Mouse (Mus musculus) c-Kit-positive CD71-positive TER-119-negative erythroid progenitor cells, embryonic 14.5 days (primary cell): Measurements from ENCODE around the gene Six5.
A peak's percentile ranks its signal among the peaks of the same experiment; 100 is the strongest.
"Not testable (repeated sequence)": the region's sequence is repeated elsewhere in the genome, so short reads cannot be mapped to it uniquely, and the experiment has no call there.

ENCODE experiments used
- DNase-seq: peaks from one replicate; pipeline ENCODE4 v3.0.0-alpha.2; 2013; ENCODE audit warnings: low read depth

Six5 gene

DNA sequence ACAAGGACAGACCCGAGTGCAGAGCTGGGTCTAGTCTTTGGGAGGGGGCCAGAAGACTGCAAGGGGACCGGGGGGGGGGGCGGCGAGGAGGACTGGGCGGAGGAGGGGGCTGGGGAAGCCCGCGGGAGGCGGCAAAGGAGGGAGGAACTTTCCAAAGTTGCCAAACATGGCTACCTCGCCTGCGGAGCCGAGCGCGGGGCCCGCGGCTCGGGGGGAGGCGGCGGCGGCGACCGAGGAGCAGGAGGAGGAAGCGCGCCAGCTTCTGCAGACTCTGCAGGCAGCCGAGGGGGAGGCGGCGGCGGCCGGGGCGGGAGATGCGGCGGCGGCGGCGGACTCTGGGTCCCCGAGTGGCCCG, at the start of gene Six5:
Six5 (plus strand) TSS at position 124 of the 355 bp plus-strand sequence.
- DNase-seq: no peak

DNA sequence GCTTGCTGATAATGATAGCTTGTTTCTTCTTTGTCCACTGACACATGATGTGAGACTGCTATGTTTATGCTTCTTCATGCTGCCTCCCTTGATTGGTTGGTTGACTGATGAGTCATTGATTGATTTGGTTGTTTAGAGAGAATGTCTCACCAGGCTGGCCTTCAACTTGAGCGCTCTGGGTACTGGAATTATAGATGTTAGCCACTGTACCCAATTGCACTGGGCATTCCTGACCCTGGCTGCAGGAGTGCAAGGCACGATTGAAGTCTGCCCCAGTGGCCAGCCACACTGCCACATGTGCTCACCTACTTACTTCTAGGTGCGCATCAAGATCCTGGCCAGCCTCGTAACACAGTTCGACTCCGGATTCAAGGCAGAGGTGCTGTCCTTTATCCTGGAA, 49.8 kb upstream of the Six5 start:
- DNase-seq: no peak

DNA sequence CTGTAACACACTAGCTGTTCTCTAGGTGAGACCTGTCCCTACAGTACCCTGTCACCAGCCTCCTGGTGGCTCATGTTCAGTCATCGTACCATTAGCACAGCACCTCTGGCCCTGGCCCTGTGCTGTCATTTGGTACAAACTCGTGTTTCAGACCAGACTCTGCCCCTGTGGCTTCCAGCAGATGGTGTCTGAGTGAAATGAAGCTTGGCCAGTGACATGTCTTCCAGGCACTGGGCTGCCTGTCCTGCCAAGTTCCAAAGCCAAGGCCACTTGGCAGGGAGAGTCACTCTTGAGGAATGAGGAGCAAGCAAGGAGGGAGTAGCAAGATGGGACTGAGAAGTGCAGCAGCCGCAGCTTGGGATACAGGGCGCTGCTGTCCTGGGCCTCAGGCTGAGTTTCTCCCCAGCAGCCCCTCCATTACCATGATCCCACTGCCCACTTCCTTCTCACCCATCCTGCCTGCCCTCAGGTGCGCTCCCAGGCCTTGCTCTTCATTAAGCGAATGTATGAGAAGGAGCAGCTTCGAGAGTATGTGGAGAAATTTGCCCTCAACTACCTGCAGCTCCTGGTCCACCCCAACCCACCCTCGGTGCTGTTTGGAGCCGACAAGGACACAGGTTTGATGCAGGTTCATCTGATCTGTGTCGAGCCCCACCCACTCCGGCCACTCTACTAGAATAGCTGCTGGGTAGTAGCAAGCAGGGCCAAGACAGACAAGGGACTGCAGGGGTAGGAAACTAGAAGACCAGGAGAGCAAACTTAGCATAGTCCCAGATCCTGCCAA, 47.9 kb upstream of the Six5 start:
- no peak for DNase-seq

DNA sequence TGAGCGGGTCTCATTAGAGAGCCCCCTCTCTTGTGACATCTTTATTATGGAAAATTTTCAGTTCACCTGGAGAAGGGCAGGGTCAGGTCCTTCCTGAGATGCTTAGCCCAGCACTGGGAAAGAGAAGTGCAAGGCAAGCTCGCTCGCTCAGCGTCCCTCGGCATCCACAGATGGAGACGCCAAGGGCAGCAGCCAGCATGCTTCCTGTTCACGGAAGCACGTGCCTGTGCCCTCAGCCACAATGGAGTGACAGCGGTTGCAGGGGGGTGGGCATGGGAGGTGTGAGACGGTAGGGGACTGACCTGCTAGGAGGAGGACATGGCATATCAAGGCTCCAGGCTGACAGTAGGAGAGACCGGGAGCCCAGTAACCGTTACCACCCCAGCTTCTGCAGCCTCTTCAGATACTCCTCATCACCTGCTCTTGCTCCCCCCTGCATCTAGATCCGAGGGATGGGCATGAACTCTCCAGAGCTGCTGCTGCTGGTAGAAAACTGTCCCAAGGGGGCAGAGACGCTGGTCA, 46.3 kb upstream of the Six5 start:
- no peak for DNase-seq

DNA sequence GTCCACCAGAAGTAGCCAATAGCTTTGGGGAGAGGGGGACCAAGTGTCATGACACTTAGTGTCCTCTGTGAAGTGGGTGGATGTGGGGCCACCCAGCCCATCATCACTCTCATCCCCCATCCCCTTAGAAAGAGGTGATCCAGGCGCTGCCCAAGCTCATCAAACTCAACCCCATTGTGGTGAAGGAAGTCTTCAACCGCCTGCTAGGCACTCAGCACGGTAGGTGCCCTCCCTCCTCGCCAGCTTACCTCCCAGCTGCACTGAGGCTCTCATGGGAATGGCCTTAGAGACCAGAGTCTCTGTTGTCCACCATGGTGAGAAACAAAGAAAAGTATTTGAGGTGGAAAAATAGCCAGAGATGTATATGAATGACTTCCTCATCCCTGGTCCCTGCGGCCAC, 45.1 kb upstream of the Six5 start:
- no peak for DNase-seq

DNA sequence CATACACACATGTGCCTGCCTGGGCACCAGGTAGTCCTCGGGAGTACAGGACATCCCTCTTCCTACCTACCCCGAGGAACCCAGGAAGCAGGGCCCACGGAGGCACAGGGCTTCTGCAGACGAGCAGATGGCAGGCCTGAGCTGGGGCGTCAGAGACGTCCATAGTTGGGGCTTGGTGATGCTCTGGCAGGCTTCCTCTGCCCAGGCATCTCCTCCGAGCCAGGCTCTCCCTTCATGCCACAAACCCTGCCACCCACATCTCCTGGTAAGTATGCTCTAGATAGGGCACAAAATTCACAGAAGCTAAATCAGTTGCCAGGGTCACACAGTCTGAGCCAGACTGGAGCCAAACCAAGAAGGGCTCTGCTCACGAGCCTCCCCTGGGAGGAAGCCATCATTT, 44.2 kb upstream of the Six5 start:
- DNase-seq: no peak

DNA sequence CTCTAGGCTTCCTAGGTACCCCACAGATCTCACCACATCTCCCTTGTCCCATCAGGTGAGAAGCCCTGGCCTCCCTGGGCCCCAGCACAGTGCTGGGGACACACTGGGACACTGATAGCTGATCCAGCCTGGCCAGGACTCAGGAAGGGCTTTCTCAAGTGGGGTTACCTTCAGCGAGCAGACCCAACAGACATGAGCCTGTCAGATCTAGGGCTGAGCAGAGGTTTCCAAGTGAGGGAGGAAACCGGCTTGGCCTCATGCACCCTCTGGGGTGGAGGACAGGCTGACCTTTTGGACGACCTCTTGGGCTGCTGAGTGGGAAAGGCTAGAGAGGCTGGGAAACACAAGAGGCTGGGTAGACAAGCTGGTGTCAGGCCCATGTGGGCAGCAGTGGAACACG, 43.2 kb upstream of the Six5 start:
- no peak for DNase-seq

DNA sequence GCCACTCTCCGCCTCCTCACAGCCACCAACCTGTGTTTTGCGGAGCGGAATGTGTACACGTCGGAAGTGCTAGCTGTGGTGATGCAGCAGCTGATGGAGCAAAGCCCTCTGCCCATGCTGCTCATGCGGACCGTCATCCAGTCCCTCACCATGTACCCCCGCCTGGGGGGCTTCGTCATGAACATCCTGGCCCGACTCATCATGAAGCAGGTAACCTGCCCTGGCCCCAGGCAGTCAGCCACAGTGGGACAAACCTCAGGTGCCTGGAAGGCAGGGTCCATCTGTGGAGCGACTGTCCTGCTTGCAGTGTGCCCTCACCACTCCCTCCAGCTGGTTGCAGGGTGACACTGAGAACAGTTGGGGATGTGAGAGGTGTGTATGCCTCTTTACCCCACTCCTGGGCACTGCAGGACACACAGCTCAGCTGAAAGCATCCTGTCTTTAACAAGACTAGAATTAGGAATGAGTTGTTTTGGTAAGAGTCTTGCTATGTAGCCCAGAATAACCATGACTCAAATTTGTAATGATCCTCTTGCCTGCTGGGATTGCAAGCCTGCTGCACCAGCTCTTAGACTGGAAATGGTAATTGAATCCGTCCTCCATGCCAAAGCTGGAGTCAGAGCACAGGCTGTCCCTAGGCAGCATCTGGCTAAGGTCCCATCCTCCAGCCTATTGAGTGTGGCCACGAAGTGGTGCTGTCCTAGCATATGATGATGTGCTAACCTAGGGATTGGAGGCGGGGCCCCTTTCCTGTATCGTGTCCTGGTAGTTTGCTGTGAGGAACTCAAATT, 41.9 kb upstream of the Six5 start:
- no peak for DNase-seq

DNA sequence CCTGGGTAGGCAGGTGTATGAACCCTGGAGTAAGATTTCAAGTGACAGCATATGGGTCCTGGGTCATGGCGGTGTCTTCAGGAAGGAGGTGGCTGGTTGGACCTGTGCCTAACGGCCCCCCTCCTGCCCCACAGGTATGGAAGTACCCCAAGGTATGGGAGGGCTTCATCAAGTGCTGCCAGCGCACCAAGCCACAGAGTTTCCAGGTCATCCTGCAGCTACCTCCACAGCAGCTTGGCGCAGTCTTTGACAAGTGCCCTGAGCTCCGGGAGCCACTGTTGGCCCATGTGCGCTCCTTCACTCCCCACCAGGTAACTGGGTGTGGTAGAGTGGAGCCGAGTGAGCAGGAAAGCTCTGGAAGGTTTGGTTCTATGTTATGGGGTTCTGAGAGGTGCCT, 41.3 kb upstream of the Six5 start:
- DNase-seq: no peak

DNA sequence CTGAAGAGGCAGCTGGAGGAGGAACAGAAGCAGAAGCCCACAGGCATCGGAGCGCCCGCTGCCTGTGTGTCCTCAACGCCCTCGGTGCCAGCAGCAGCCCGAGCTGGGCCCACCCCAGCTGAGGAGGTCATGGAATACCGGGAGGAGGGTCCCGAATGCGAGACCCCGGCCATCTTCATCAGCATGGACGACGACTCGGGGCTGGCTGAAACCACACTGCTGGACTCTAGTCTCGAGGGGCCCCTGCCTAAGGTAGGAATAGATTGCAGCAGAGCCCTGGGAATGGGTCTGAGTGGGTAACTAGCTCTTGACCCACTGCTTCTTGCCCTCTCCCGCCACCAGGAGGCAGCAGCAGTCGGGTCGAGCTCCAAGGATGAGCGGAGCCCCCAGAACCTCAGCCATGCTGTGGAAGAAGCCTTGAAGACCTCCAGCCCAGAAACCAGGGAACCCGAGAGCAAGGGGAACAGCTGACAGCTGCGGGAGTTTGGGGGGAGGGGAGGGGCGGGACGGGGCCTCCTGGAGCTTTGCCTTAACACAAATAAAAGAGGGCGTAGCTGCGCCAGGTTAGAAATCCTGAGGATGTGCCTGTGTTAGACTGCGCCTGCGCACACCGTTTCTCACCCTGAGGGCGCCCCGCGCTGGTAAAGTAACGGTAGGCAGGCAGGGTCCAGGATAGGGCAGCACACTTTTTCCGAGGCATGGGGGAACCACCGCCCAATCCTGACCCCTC, 40.2 kb upstream of the Six5 start, which contains the start of gene Rsph6a:
Rsph6a (plus strand) TSS at position 644 of the 730 bp plus-strand sequence.
- DNase-seq: no peak

DNA sequence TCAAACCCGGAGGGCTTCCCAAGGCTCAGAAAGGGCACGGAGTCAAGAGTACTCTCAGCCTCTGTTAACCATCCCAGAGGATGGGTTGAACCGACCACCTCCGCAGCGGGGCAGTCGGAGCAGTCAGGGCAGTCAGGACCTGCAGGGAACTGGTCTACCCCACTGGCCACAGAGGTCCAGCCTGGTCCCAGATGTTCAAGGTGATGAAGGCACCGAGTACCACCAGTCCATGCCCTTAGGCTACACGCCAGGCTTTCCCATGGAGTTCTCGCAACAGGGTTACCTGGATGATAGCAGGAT, 39.7 kb upstream of the Six5 start:
- no peak for DNase-seq

DNA sequence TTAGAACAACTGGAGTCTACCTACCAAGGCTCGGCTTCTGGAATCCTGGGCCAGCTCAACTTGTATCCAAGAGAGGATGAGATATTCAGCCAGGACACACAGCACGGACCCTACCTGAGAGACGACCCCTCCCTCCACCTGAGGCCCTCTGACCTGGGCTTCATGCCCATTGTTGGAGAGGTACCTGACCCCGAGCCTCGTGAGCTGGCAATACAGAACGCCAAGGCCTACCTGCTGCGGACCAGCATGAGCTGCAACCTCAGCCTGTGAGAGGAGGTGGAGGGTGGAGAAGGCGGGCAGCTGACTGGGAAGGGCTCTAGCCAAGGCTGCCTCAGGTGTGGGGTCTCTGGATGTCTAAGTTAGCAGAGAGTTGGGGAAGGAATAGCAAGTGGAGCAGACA, 39.3 kb upstream of the Six5 start:
- DNase-seq: no peak

DNA sequence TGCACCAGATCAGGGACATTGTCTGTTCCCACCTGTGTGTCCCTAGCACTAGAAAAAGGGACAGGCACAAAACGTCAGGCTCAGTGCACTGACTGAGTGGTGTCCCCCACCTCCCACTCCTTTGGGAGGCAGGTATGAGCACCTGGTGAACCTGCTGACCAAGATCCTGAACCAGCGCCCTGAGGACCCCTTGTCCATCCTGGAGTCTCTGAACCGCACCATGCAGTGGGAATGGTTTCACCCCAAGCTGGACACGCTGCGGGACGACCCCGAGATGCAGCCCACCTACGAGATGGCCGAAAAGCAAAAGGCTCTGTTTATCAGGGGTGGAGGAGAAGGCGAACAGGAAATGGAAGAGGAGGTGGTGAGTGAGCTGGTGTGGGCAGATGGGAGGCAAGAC, 37.0 kb upstream of the Six5 start:
- no peak for DNase-seq

DNA sequence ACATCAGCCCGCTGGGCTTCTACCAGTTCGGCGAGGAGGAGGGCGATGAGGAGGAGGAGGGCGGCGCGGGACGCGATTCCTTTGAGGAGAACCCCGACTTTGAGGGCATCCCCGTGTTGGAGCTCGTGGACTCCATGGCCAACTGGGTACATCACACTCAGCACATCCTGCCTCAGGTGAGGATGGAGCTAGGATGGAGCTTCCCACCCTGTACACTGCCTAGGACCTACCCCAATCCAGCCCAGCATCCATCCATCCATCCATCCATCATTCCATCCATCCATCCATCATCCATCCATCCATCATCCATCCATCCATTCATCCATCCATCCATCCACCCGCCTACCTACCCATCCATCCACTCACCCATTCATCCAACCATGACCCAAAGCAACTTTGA, 28.5 kb upstream of the Six5 start:
- no peak for DNase-seq

DNA sequence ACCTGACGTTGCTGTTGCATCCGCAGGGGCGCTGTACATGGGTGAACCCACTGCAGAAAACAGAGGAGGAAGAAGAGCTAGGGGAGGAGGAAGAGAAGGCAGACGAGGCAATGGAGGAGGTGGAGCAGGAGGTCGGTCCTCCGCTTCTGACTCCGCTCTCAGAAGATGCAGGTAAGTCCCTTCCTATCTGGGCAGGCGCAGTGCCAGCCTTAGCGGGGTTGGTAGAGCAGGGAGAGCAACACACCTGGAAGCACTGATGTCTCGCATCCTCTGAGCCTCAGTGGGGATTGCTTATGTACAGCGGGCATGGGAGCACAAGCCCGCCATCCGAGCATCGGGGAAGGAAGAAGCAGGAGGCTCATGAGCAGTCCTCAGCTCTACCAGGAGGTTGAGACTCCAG, 27.3 kb upstream of the Six5 start:
- no peak for DNase-seq

DNA sequence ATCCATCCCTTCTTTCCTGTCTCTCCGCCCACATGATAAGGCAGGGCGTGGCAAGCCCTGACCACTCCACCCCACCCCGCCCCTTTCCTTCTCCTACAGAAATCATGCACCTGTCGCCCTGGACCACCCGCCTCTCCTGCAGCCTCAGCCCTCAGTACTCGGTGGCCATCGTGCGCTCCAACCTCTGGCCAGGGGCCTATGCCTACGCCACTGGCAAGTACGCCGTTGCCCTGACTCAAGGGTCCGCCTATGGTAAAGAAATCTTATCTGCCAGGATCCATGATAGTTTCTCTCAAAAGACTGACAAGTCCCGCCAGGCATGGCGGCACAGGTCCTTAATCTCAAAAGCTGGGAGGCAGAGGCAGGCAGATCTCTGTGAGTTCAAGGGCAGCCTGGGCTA, 26.5 kb upstream of the Six5 start:
- no peak for DNase-seq

DNA sequence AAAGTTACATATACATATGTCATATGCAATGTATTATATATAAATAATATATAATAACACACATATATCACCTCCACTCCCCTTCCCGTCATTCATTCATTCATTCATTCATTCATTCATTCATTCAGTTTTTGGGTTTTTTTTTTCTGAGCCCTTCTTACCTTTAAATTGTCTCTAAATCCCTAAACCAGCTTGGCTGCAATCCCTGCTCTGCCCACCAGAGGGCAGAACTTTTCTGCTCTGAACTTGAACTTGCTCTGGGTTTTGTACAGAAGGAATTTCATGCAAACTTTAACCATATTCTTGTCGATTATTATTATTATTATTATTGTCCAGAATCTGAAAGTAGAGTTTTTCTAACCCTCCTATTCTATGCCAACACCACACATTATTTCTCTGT, 25.7 kb upstream of the Six5 start:
- DNase-seq: peak; percentile 79

DNA sequence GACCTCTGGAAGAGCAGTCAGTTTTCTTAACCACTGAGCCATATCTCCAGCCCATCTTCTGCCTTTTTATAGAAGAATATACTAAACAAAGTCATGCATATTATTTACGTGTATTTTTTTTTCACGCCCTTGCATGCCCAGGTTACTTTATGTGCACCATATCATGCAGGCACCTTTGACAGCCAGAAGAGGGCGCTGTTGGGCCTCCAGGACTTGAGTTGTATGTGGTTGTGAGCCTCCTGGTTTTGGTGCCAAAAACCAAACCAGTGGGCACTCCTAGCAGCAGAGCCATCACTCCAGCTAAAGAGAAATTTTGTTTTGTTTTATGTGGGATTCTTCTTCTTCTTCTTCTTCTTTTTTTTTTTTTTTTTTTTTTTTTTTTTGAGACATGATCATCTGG, 24.9 kb upstream of the Six5 start:
- peak; percentile 50 for DNase-seq

DNA sequence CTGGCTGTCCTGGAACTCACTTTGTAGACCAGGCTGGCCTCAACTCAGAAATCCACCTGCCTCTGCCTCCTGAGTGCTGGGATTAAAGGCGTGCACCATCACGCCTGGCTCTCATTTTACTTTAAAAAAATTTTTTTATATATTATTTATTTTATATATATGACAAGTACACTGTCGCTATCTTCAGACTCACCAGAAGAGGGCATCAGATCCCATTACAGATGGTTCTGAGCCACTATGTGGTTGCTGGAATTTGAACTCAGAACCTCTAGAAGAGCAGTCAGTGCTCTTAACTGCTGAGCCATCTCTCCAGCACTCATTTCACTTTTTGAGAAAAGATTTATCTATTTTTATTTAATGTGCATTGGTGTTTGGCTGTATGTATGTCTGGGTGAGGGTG, 23.4 kb upstream of the Six5 start:
- not testable (repeated sequence) for DNase-seq

DNA sequence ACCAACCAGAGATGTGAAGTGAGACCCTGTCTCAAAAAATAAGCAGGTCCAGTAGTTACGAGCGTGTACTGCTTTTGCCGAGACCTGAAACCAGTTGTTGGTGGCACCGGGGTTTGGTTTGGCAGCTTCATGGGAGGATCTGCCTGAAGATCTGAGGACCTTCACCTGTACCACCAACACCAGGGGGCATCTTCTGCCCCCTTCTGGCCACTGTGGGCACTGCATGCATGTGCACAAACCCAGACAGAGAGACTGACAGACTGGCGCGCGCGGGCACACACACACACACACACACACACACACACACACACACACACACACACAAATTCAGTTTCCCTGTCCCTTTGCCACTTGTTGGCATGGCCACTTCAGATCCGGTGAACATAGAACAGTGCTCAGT, 20.9 kb upstream of the Six5 start:
- DNase-seq: no peak

DNA sequence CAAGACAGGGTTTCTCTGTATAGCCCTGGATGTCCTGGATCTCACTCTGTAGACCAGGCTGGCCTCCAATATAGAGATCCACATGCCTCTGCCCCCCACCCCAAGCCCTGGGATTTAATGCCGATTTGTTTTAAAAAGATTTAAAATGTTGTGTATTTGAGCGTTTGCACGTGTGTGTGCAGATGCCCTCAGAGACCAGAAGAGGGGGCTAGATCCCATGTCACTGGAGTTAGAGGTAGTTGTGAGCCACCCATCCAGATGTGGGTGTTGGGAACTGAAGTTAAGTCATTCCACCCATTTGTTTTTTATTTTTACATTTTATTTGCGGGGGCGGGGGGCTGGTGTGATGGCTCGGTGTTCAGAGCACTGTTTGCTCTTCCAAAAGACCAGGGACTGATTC, 19.9 kb upstream of the Six5 start:
- DNase-seq: no peak

DNA sequence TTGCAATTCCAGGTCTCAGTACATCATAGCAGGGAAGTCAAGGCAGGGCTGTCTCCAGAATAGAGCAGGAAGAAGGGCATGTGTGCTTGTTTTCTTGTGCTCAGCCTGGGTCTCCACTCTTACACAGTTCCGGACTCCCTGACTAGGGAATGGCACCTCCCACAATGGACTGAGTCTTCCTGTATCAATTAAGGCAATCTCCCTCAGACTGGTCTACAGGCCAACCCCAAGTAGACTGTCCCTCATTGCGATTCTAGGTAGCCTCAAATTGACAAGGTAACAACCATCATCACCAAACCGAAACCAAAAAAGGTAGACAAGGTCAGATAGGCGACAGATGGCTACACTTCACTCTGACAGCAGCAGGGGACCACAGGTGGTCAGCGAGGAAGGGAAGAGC, 19.2 kb upstream of the Six5 start:
- no peak for DNase-seq
